Mouse (Mus musculus): ENCODE measurements around the gene Igsf8. TPM values are rescaled to one million over a fixed set of nuclear protein-coding genes. Genes with fewer than 3 reads are reported as not detected.
A peak's percentile ranks its signal among the peaks of the same experiment; 100 is the strongest.

The Igsf8 gene
- total and polyA plus RNA-seq, 3 experiments: 13.1 to 71.4 (median 33.3) TPM

GRCm38 (mm10) chr1:172322725-172323124 lies 61.3 kb downstream of the Igsf8 start:
- peaks cover 70% of the 10 kb centered on the region for H3K36me3 ChIP-seq (replicated peaks)
- H3K9me3 ChIP-seq (replicated peaks): peaks cover 9% of the 10 kb centered on the region
- ATAC-seq (ENCODE audit: extremely low read depth, insufficient number of reproducible peaks, low FRiP score, poor library complexity, severe bottlenecking) (no peak), DNase-seq (ENCODE audit: low spot score) (no peak)
- H3K4me3 ChIP-seq (ENCODE audit: low read depth, low read length): no peak overlapping the region
- TF ChIP-seq GATA1 (IDR thresholded peaks at IDR 0.05; ENCODE audit: borderline replicate concordance, low read length) (no peak), CTCF (IDR thresholded peaks at IDR 0.05; ENCODE audit: low read depth, low read length) (no peak), GATA2 (IDR thresholded peaks at IDR 0.05; ENCODE audit: borderline replicate concordance, low read depth, low read length) (no peak), TAL1 (conservative IDR thresholded peaks at IDR 0.05; ENCODE audit: low read depth, low read length) (no peak), POLR2AphosphoS5 (IDR thresholded peaks at IDR 0.05; ENCODE audit: insufficient replicate concordance, low read depth, low read length) (no peak)
- peaks cover 11% of the 10 kb centered on the region for H3K27me3 ChIP-seq (ENCODE audit: insufficient read depth, low read length)
- H3K4me1 ChIP-seq (ENCODE audit: insufficient read depth, low read depth, low read length): no peaks in the 10 kb centered on the region; the same call in 1 of the 2 replicates

GRCm38 (mm10) chr1:172323298-172323697 lies 61.9 kb downstream of the Igsf8 start:
- no peak overlapping the region for H3K4me3 ChIP-seq (ENCODE audit: low read depth, low read length)
- peaks cover 9% of the 10 kb centered on the region for H3K9me3 ChIP-seq (replicated peaks)
- peaks cover 65% of the 10 kb centered on the region for H3K36me3 ChIP-seq (replicated peaks)
- TF ChIP-seq CTCF (IDR thresholded peaks at IDR 0.05; ENCODE audit: low read depth, low read length) (no peak), POLR2AphosphoS5 (IDR thresholded peaks at IDR 0.05; ENCODE audit: insufficient replicate concordance, low read depth, low read length) (no peak), GATA1 (IDR thresholded peaks at IDR 0.05; ENCODE audit: borderline replicate concordance, low read length) (no peak), TAL1 (conservative IDR thresholded peaks at IDR 0.05; ENCODE audit: low read depth, low read length) (no peak), GATA2 (IDR thresholded peaks at IDR 0.05; ENCODE audit: borderline replicate concordance, low read depth, low read length) (no peak)
- H3K27me3 ChIP-seq (ENCODE audit: insufficient read depth, low read length): peaks cover 14% of the 10 kb centered on the region
- no peak for ATAC-seq (ENCODE audit: extremely low read depth, insufficient number of reproducible peaks, low FRiP score, poor library complexity, severe bottlenecking)
- DNase-seq (ENCODE audit: low spot score): no peak
- H3K4me1 ChIP-seq (ENCODE audit: insufficient read depth, low read depth, low read length): no peaks in the 10 kb centered on the region; the same call in 1 of the 2 replicates

DNA sequence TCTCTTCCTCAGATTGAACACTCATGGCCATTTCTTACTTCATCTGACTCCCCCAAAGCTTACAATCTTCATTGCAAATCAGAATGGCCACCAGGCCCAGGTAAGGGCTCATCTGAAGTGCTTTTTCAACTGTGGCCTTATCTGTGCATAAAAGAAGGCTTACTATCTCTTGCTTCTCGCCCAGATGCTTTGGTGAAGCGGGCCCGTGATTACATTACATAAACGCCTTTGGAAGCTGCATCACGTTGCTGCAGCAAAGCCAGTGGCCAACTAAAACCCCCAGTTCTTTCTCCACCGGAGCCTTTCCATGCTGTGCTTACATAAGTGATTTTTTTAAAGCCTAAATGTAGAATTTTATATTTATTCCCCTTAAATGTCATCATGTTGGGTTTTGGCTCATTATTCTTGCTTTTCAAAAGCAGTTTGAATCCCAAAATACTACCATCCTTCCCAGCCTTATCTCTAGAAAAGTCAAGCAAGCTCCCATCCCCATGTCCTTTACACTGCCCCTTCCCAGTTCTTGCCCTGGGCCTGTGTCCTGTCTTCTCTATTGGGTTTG lies 62.4 kb downstream of the Igsf8 start:
- ATAC-seq (ENCODE audit: extremely low read depth, insufficient number of reproducible peaks, low FRiP score, poor library complexity, severe bottlenecking) (no peak), DNase-seq (ENCODE audit: low spot score) (no peak)
- no peak for TF ChIP-seq GATA2 (IDR thresholded peaks at IDR 0.05; ENCODE audit: borderline replicate concordance, low read depth, low read length)
- TF ChIP-seq CTCF (IDR thresholded peaks at IDR 0.05; ENCODE audit: low read depth, low read length): no peak
- TF ChIP-seq GATA1 (IDR thresholded peaks at IDR 0.05; ENCODE audit: borderline replicate concordance, low read length): no peak
- no peak for TF ChIP-seq POLR2AphosphoS5 (IDR thresholded peaks at IDR 0.05; ENCODE audit: insufficient replicate concordance, low read depth, low read length)
- TF ChIP-seq TAL1 (conservative IDR thresholded peaks at IDR 0.05; ENCODE audit: low read depth, low read length): no peak
- Histone ChIP-seq H3K9me3 (replicated peaks) (peaks cover 9% of the 10 kb centered on the region), H3K36me3 (replicated peaks) (peaks cover 59% of the 10 kb centered on the region), H3K4me3 (ENCODE audit: low read depth, low read length) (no peak overlapping the region), H3K4me1 (ENCODE audit: insufficient read depth, low read depth, low read length) (no peaks in the 10 kb centered on the region; the same call in 1 of the 2 replicates), H3K27me3 (ENCODE audit: insufficient read depth, low read length) (peaks cover 20% of the 10 kb centered on the region)

DNA sequence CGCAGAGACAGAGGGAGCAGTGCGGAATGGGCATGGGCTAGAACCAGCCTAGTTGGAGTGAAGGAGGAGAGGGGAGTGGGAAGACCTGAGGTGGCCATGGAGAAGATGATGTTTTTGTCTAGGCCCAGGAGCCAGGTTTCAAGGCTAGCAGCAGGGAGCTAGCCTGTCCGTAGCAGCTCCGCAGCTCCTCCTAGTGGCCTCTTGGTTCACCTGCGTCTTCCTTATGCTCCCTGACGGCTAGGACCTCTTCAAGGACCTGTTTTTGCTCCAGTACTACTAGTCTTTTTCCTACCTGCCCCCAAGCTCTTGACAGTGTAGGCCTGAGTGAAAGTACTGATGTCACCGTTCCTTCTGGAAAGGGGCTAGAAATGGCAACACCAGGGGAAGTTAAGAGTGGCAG lies 63.3 kb downstream of the Igsf8 start:
- peaks cover 9% of the 10 kb centered on the region for H3K9me3 ChIP-seq (replicated peaks)
- no peaks in the 10 kb centered on the region; the same call in 1 of the 2 replicates for H3K4me1 ChIP-seq (ENCODE audit: insufficient read depth, low read depth, low read length)
- TF ChIP-seq POLR2AphosphoS5 (IDR thresholded peaks at IDR 0.05; ENCODE audit: insufficient replicate concordance, low read depth, low read length) (no peak), GATA1 (IDR thresholded peaks at IDR 0.05; ENCODE audit: borderline replicate concordance, low read length) (no peak), CTCF (IDR thresholded peaks at IDR 0.05; ENCODE audit: low read depth, low read length) (peak; percentile 81)
- H3K4me3 ChIP-seq (ENCODE audit: low read depth, low read length): no peak overlapping the region
- peaks cover 50% of the 10 kb centered on the region for H3K36me3 ChIP-seq (replicated peaks)
- peaks cover 29% of the 10 kb centered on the region for H3K27me3 ChIP-seq (ENCODE audit: insufficient read depth, low read length)
- peak; percentile 91 for ATAC-seq (ENCODE audit: extremely low read depth, insufficient number of reproducible peaks, low FRiP score, poor library complexity, severe bottlenecking)
- peak; percentile 63 for DNase-seq (ENCODE audit: low spot score)

DNA sequence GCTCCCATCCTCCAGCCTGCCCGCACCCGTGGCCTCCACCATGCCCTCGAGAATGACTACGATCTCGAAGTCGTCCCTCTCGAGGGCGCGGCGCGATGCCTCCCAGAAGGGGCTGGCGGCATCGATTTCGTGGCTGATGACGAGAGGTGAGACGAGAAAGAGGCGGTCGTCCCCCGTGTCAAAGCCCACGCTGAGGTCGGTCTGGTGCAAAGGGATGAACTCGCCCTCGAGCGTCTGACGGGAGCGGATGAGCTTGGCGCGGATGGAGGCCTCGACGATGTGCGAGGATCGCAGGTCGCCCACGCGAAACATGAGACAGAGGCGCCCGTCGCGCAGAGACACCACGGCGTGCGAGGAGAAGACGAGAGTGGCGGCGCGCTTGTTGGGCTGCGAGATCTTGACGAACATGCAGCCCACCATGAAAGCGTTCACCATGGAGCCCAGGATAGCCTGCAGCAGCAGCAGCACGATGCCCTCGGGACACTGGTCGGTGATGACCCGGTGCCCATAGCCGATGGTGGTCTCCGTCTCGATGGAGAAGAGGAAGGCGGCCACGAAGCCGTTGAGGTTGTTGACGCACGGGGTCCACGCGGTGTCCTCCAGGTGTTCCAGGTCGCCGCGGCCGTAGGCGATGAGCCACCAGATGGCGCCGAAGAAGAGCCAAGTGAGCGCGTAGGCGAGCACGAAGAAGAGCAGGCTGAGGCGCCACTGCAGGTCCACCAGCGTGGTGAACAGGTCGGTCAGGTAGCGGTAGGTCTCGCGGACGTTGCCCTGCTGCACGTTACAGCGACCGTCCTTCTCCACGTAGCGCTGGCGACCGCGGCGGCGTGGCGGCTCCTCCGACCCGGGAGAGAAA lies 64.5 kb downstream of the Igsf8 start:
- H3K4me1 ChIP-seq (ENCODE audit: insufficient read depth, low read depth, low read length): no peaks in the 10 kb centered on the region; the same call in 1 of the 2 replicates
- peak overlapping the region; percentile 23; the same call in 1 of the 2 replicates for H3K4me3 ChIP-seq (ENCODE audit: low read depth, low read length)
- DNase-seq (ENCODE audit: low spot score) (no peak), ATAC-seq (ENCODE audit: extremely low read depth, insufficient number of reproducible peaks, low FRiP score, poor library complexity, severe bottlenecking) (no peak)
- peaks cover 31% of the 10 kb centered on the region for H3K27me3 ChIP-seq (ENCODE audit: insufficient read depth, low read length)
- TF ChIP-seq CTCF (IDR thresholded peaks at IDR 0.05; ENCODE audit: low read depth, low read length): no peak
- TF ChIP-seq GATA2 (IDR thresholded peaks at IDR 0.05; ENCODE audit: borderline replicate concordance, low read depth, low read length): no peak
- no peak for TF ChIP-seq GATA1 (IDR thresholded peaks at IDR 0.05; ENCODE audit: borderline replicate concordance, low read length)
- TF ChIP-seq TAL1 (conservative IDR thresholded peaks at IDR 0.05; ENCODE audit: low read depth, low read length): no peak
- no peak for TF ChIP-seq POLR2AphosphoS5 (IDR thresholded peaks at IDR 0.05; ENCODE audit: insufficient replicate concordance, low read depth, low read length)
- peaks cover 9% of the 10 kb centered on the region for H3K9me3 ChIP-seq (replicated peaks)
- H3K36me3 ChIP-seq (replicated peaks): peaks cover 39% of the 10 kb centered on the region

DNA sequence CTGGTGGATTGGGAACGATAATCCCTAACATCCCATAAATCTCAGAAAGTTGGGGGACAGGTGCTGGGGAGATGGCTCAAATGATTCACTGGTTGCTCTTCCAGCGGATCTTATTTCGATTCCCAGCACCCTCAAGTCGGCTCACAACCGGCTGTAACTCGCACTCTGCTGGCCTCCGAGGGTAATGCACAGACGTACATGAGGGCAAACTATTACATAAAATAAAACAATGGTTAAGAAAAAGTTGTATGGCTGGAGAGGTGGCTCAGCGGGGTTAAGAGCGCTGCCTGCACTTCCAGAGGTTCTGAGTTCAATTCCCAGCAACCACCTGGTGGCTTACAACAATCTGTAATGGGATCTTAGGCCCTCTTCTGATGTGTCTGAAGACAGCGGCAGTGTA lies 65.2 kb downstream of the Igsf8 start:
- Histone ChIP-seq H3K4me1 (ENCODE audit: insufficient read depth, low read depth, low read length) (no peaks in the 10 kb centered on the region; the same call in 1 of the 2 replicates), H3K27me3 (ENCODE audit: insufficient read depth, low read length) (peaks cover 34% of the 10 kb centered on the region)
- ATAC-seq (ENCODE audit: extremely low read depth, insufficient number of reproducible peaks, low FRiP score, poor library complexity, severe bottlenecking): no peak

More for the DNA sequence above, 65.2 kb downstream of the Igsf8 start:
- H3K9me3 ChIP-seq (replicated peaks): peaks cover 9% of the 10 kb centered on the region
- H3K36me3 ChIP-seq (replicated peaks): peaks cover 31% of the 10 kb centered on the region
- no peak overlapping the region for H3K4me3 ChIP-seq (ENCODE audit: low read depth, low read length)
- DNase-seq (ENCODE audit: low spot score): no peak
- TF ChIP-seq GATA2 (IDR thresholded peaks at IDR 0.05; ENCODE audit: borderline replicate concordance, low read depth, low read length): no peak
- no peak for TF ChIP-seq POLR2AphosphoS5 (IDR thresholded peaks at IDR 0.05; ENCODE audit: insufficient replicate concordance, low read depth, low read length)
- no peak for TF ChIP-seq GATA1 (IDR thresholded peaks at IDR 0.05; ENCODE audit: borderline replicate concordance, low read length)

Data from G1E (cell line).